Mouse (Mus musculus) C2C12 (cell line): Measurements from ENCODE around the gene Slit3.

Source experiments
- CEBPB ChIP-seq: IDR thresholded peaks from one replicate; pipeline ENCODE4 v1.6.1; 2011; ENCODE audit warnings: low read depth, mild to moderate bottlenecking, control low read depth, moderate library complexity
- CTCF ChIP-seq: IDR thresholded peaks from one replicate; pipeline ENCODE4 v1.5.1; 2011; ENCODE audit not compliant: control insufficient read depth, insufficient read depth, insufficient read length
- MYOD1 ChIP-seq: IDR thresholded peaks from one replicate; pipeline ENCODE4 v1.6.1; 2011; ENCODE audit warnings: low read depth; ENCODE audit not compliant: control insufficient read depth, insufficient read length
- MYOG ChIP-seq: IDR thresholded peaks from one replicate; pipeline ENCODE4 v1.6.1; 2011; ENCODE audit not compliant: control insufficient read depth, insufficient read length; ENCODE audit errors: extremely low read depth
- USF1 ChIP-seq: IDR thresholded peaks from one replicate; pipeline ENCODE4 v1.6.1; 2011; ENCODE audit warnings: low read depth, mild to moderate bottlenecking, control low read depth, moderate library complexity

DNA sequence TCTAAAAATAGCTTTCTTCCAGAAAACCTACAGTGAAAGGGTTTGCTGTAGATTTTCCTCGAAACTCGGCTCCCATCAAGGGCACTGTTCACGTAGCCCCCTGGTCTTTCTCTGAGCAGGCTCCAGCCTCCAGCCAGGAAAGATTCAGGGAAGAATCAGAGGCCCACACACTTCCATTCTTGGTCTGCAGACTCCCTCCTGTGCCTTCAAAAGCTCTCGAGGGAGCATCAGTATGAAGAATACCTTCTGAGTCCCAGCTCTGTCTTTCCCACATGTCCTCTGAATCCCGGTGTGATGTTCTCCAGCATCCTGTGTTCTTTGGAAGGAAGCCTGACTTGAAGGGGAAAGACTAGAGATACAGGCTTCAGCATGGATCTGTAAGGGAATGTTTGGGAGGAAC, 461.6 kb downstream of the Slit3 start:
- TF ChIP-seq CTCF (no peak), MYOG (no peak), MYOD1 (no peak), USF1 (no peak), CEBPB (no peak)
